Mouse (Mus musculus) lung, embryonic 14.5 days (tissue): ENCODE data around the gene Natd1. TPM values are rescaled to one million over a fixed set of nuclear protein-coding genes. Genes with fewer than 3 reads are reported as not detected.

ENCODE experiments used
- ATAC-seq: fragments of 200-750 bp; cut with Nextera tagmentation; 2 replicates; pipeline ENCODE4 v1.8.0; 2017; ENCODE audit warnings: mild to moderate bottlenecking, moderate TSS enrichment, moderate library complexity; ENCODE audit not compliant: insufficient read depth
- DNase-seq: peaks from one replicate; pipeline ENCODE4 v3.0.0-alpha.2; 2015
- H3K27ac ChIP-seq: fragments of 300-500 bp; sonication (generic); 2 replicates; pipeline ENCODE4 v1.5.1; 2014; ENCODE audit warnings: low read depth, mild to moderate bottlenecking, moderate library complexity
- H3K27me3 ChIP-seq: fragments of 300-500 bp; sonication (generic); 2 replicates; pipeline ENCODE4 v1.6.1; 2014; ENCODE audit warnings: low read length, control low read depth; ENCODE audit not compliant: insufficient read depth
- H3K36me3 ChIP-seq: fragments of 300-500 bp; sonication (generic); 2 replicates; pipeline ENCODE4 v1.6.1; 2014; ENCODE audit warnings: control low read depth; ENCODE audit not compliant: insufficient read depth
- H3K4me1 ChIP-seq: fragments of 300-500 bp; sonication (generic); 2 replicates; pipeline ENCODE4 v1.6.1; 2014; ENCODE audit warnings: antibody characterized with exemption, control low read depth; ENCODE audit not compliant: insufficient read depth
- H3K4me2 ChIP-seq: fragments of 300-500 bp; sonication (generic); 2 replicates; pipeline ENCODE4 v1.6.1; 2014; ENCODE audit warnings: mild to moderate bottlenecking
- H3K4me3 ChIP-seq: fragments of 300-500 bp; sonication (generic); 2 replicates; pipeline ENCODE4 v1.5.1; 2014; ENCODE audit warnings: low read depth, low read length
- H3K9ac ChIP-seq: fragments of 300-500 bp; sonication (generic); 2 replicates; pipeline ENCODE4 v1.6.1; 2014
- H3K9me3 ChIP-seq: fragments of 300-500 bp; sonication (generic); 2 replicates; pipeline ENCODE4 v1.6.1; 2016; ENCODE audit warnings: low read depth, low read length, control low read depth
- CTCF ChIP-seq: IDR thresholded peaks from 2 replicates; pipeline ENCODE4 v1.5.1; 2016; ENCODE audit warnings: antibody characterized with exemption, low read depth
- WGBS: fragments of 180-500 bp; shearing (Covaris S2); extraction: QIAGEN DNeasy Blood & Tissue Kit; methylation state at CpG from one replicate; pipeline ENCODE4 v1.1.7; 2014; 5-methylcytosine and 5-hydroxymethylcytosine counted together
- polyA plus RNA-seq: library from polyadenylated mRNA; unstranded; fragments of >200 nt; fragmentation: Nextera tagmentation; extraction: Ambion mirVana; gene quantifications from 2 replicates; pipeline ENCODE4 v1.2.1, GENCODE M21; 2014

Gene Natd1
- polyA plus RNA-seq, 1 experiment from 2014 or later: 19.1 TPM

- peak; percentile 99 for DNase-seq
- H3K4me1 ChIP-seq: peaks cover 18% of the 10 kb centered on the region
- H3K9ac ChIP-seq: peak within 1 kb of the TSS; percentile 84
- no peaks in the 10 kb centered on the region for H3K27me3 ChIP-seq
- H3K4me3 ChIP-seq: peak within 1 kb of the TSS; percentile 83
- H3K9me3 ChIP-seq: no peaks in the 10 kb centered on the region
- no peak for TF ChIP-seq CTCF
- peak within 1 kb of the TSS; percentile 94 for H3K4me2 ChIP-seq
- under 1% methylated on average over 48 of the region's 59 CpGs for WGBS
- ATAC-seq: peak; percentile 93
- no peaks in the 10 kb centered on the region for H3K36me3 ChIP-seq
- H3K27ac ChIP-seq: peak within 1 kb of the TSS; percentile 74
These were observed 17.4 kb upstream of the Natd1 start, which contains the start of gene Map2k3 for GRCm38 (mm10) chr11:60931869-60932481. Gene Map2k3 (plus strand): TSS chr11:60932033.

DNA sequence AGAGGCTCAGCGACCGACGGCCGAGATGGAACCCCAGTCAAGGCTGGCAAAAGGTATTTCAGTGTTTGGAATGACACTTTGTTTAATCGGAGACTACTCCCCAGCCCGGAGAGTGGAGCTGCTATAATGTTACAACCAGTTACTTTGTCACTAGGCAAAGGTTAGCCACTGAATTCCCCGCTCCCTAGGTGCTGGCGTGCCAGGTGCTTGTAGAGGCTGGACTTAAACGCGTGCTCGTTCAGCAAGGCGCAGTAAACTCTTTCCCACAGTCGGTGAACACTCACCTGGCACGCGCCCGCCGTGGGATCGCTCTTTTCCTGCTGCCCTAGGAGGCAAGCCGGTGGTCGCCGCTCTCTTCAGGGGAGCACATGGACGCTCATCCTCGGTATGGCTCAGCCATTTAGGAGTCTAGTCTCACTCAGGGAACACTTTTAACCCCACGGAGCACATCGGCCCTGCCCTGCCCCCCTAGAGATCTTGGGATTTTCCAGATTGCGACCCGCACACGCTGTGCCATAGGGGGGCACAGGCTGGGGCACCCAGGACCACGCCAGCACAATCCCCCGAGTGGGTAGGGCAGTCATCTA is 16.8 kb upstream of the Natd1 start:
- Histone ChIP-seq H3K4me3 (peak overlapping the region; percentile 83), H3K4me1 (peaks cover 18% of the 10 kb centered on the region), H3K36me3 (no peaks in the 10 kb centered on the region), H3K27ac (no peak overlapping the region), H3K4me2 (peak overlapping the region; percentile 94), H3K9me3 (no peaks in the 10 kb centered on the region), H3K27me3 (no peaks in the 10 kb centered on the region), H3K9ac (peak overlapping the region; percentile 56)
- 1% methylated on average over 30 of the region's 30 CpGs for WGBS
- ATAC-seq (peak; percentile 47), DNase-seq (no peak)
- no peak; the same call in 1 of the 2 replicates for TF ChIP-seq CTCF

GRCm38 (mm10) chr11:60930724-60931281 is 16.3 kb upstream of the Natd1 start:
- Histone ChIP-seq H3K4me3 (peak overlapping the region; percentile 83), H3K4me2 (peak overlapping the region; percentile 94), H3K9ac (peak overlapping the region; percentile 56), H3K27me3 (no peaks in the 10 kb centered on the region), H3K36me3 (no peaks in the 10 kb centered on the region), H3K4me1 (peaks cover 18% of the 10 kb centered on the region), H3K27ac (no peak overlapping the region), H3K9me3 (no peaks in the 10 kb centered on the region)
- no peak for TF ChIP-seq CTCF
- DNase-seq: no peak
- no peak for ATAC-seq
- WGBS: 21% methylated on average over 7 of the region's 7 CpGs

GRCm38 (mm10) chr11:60927264-60927663 is 12.7 kb upstream of the Natd1 start:
- H3K27ac ChIP-seq: peak overlapping the region; percentile 26; the same call in 1 of the 2 replicates
- no peak overlapping the region for H3K4me3 ChIP-seq
- H3K9me3 ChIP-seq: no peaks in the 10 kb centered on the region

DNA sequence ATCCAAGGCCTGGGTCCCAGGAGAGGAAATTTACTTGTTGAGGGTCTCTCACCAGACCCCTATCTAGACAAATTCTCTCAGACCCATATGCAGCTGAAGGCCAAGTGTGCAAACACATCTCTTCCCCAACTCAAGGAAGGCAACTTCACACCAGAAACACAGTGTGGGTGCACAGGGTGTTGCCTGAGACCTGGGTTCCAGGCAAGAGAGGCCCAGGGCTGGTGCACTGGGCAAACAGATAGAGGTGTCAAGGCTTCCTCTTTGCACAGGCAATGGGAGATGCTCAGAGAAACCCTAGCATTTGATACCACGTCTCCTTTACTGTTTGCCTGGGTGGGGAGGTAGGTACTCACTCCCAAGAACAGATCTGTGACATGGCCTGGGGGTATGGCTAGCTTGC is 10.4 kb upstream of the Natd1 start:
- Histone ChIP-seq H3K9me3 (no peaks in the 10 kb centered on the region), H3K4me3 (no peak overlapping the region), H3K9ac (no peak overlapping the region), H3K36me3 (no peaks in the 10 kb centered on the region), H3K4me1 (no peaks in the 10 kb centered on the region; the same call in 1 of the 2 replicates), H3K27ac (no peak overlapping the region), H3K27me3 (no peaks in the 10 kb centered on the region), H3K4me2 (no peak overlapping the region)
- 82% methylated on average over 1 of the region's 1 CpGs for WGBS
- no peak for DNase-seq
- no peak for TF ChIP-seq CTCF
- ATAC-seq: no peak

More at GRCm38 (mm10) chr11:60927264-60927663, 12.7 kb upstream of the Natd1 start:
- H3K4me2 ChIP-seq: peak overlapping the region; percentile 56
- H3K4me1 ChIP-seq: peaks cover 8% of the 10 kb centered on the region; the same call in 1 of the 2 replicates
- under 1% methylated on average over 9 of the region's 9 CpGs for WGBS
- DNase-seq (peak; percentile 99), ATAC-seq (peak; percentile 70)
- no peak overlapping the region for H3K9ac ChIP-seq
- no peaks in the 10 kb centered on the region for H3K27me3 ChIP-seq
- no peaks in the 10 kb centered on the region for H3K36me3 ChIP-seq
- TF ChIP-seq CTCF: peak; percentile 95

DNA sequence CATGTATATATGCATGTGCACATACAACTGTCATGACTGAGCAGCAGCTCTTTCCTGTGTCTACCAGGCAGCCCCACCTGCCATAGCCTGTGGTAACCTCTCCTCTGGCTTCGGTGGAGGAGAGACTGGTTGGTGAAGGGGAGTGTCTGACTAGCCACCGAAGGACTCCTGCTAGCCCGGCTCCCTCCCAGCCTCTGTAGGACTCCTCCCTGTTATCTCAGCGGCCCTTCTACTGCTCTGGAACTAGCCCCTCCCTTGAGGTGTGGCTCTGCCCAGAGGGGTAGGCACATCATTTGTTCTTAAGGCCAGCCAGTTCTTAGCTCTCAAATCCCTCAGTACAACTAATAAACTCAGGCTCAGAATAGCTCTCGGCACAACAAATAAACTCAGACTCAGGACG is 9.9 kb upstream of the Natd1 start:
- Histone ChIP-seq H3K36me3 (no peaks in the 10 kb centered on the region), H3K27ac (no peak overlapping the region), H3K4me2 (no peak overlapping the region), H3K27me3 (no peaks in the 10 kb centered on the region), H3K4me3 (no peak overlapping the region), H3K4me1 (no peaks in the 10 kb centered on the region; the same call in 1 of the 2 replicates), H3K9me3 (no peaks in the 10 kb centered on the region), H3K9ac (no peak overlapping the region)
- ATAC-seq (no peak), DNase-seq (no peak)
- 43% methylated on average over 6 of the region's 6 CpGs for WGBS
- no peak for TF ChIP-seq CTCF

DNA sequence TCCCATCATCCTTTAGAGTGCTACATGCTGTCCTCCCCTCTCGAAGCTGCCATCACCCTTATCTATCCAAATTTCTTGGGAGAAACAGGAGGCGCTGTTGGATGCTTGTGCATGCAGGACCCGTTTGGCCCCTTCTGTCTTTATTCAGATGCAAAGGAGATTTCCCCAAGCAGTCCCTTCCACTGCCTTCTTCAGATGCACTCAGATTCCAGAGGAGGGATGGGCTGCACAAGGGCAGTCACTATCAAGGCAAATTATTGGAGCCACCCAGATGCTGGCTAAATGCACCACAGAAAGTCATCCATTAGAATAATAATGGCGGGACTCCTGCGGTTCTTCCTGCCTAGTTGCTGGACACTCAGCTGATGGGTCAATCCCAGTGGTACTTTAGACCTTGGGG is 8.4 kb upstream of the Natd1 start:
- no peak overlapping the region for H3K4me3 ChIP-seq
- no peaks in the 10 kb centered on the region for H3K9me3 ChIP-seq
- no peaks in the 10 kb centered on the region for H3K36me3 ChIP-seq
- no peak overlapping the region for H3K4me2 ChIP-seq
- DNase-seq: no peak
- WGBS: 72% methylated on average over 5 of the region's 5 CpGs
- no peak for TF ChIP-seq CTCF
- no peak for ATAC-seq
- no peaks in the 10 kb centered on the region for H3K27me3 ChIP-seq
- no peak overlapping the region for H3K9ac ChIP-seq
- no peak overlapping the region for H3K27ac ChIP-seq
- no peaks in the 10 kb centered on the region; the same call in 1 of the 2 replicates for H3K4me1 ChIP-seq
